Mouse (Mus musculus): ENCODE measurements around the gene Cited4. TPM values are rescaled to one million over a fixed set of nuclear protein-coding genes. Genes with fewer than 3 reads are reported as not detected.
A peak's percentile ranks its signal among the peaks of the same experiment; 100 is the strongest.

Gene Cited4
- total RNA-seq (2015; ENCODE audit: low replicate concordance) (1.7 and 2.5 TPM in 2 replicates), total RNA-seq (2017; ENCODE audit: low replicate concordance) (5.4 and 7.0 TPM in 2 replicates)

DNA sequence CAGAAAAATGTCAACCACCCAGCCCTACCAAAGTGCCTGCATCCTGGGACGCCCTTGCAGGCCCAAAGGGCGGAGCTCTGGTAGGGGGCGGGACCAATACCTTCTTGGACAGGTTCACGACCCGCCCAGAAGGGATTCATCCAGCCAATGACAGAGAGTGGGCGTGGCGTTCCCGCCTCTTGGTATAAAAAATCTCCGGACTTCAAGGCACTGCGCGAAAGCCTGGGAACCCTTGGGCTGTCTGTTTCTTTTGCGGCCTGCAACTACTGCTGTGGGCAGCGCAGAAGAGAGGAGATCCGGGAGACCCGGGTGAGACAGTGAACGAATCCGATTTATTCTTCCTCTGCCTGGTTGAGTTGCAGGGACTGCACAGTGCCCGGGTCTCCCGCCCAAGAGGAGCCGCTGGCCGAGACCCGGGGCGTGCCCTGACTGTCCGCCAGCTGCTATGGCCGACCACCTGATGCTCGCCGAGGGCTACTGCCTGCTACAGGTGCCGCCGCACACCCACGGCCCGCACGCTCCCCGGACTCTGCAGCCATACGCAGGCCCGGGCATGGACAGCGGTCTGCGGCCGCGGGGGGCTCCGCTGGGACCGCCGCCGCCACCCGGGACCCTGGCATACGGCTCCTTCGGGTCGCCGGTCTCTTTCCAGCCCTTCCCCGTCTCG is at the start of gene Cited4:
TSS of gene Cited4 (plus strand) at position 215 of the 667 bp plus-strand sequence.
- ATAC-seq (replicated peaks; ENCODE audit: low FRiP score, poor library complexity, severe bottlenecking): peak; percentile 90

DNA sequence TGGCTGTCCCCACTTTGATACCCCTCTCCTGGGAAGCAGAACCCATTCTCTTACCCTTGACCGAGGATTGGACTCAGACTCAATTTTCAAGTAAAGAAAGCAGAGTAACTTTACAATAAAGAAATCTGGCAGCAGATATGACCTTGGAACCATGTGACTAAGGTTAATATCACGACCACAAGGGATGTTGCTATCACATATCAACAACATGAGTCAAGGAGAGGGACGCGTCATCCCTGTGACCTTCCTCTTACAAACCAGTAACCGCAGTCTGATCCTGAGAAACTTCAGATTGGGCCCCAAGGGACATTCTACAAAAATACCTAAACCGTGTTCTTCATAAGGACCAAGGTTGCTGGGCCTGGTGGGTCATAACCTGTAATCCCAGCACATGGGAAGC is 38.6 kb upstream of the Cited4 start:
- no peak for ATAC-seq (replicated peaks; ENCODE audit: low FRiP score, poor library complexity, severe bottlenecking)

DNA sequence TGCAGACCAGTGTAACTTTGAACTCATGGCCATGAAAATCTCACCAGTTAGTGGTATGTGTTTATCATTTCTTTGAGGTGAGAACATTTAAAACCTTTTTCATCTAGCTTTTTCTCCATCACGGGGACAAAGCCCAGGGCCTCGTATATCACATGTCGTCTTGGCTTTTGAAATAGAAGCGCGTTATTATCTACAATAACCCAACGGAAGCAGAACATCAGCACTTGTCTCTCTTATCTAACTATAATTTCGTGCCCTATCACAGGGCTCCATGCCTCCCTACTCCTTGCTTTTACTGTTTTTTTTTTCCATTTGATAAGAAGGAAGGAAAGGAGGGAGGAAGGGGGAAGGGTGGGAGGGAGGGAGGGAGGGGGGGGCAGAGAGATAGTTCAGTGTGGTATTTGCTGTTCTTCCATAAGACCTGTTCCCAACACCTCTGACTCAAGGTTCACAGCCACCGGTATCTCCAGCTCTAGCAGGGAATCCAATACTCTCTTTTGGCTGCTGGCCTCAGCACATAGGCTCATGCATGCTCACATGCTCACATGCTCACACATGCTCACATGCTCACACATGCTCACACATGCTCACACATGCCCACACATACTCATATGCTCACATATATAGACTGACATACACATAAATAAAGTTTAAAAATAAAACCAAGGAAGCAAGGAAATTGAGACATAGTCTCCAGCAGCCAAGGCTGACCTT is 36.0 kb upstream of the Cited4 start:
- no peak for ATAC-seq (replicated peaks; ENCODE audit: low FRiP score, poor library complexity, severe bottlenecking)

DNA sequence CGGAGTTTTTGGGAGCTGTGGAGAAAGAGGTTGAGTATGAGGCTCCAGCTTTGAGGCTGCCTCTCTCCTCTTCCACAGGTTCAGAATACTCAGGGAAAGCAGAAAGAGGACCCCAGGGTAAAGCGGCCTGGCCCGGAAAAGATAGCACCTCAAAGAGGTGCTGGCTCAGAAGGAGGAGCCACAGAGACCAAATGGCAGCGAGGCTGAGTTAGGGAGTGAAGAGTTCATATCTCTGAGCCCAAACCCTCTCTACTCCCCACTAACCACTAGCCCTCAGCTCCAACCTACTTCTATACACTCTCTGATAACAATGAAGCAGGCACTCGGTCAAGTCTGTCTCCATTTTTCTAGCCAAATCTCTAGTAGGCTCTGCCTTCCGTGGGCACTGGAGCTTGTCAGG is 34.5 kb upstream of the Cited4 start:
- ATAC-seq (replicated peaks; ENCODE audit: low FRiP score, poor library complexity, severe bottlenecking): peak; percentile 84

DNA sequence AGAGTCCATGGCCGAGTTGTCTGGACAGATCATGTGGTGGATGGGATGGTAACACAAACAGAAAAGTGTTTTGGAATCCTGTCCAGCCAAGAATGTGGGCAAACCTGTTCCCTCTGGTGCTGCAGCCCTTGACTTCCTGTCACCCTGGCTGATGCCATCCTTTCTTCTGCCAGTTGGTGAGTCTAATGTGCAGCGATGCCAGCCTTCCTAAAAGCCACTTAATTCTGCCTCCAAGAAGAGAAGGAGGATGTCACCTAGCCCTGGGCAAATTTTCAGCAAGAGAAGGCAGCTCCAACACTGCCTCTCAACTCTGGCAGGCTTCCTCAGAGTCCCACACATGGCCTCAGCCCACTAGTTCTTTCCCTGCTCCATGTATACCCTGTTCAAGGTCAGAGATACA is 31.0 kb upstream of the Cited4 start:
- no peak for ATAC-seq (replicated peaks; ENCODE audit: low FRiP score, poor library complexity, severe bottlenecking)

DNA sequence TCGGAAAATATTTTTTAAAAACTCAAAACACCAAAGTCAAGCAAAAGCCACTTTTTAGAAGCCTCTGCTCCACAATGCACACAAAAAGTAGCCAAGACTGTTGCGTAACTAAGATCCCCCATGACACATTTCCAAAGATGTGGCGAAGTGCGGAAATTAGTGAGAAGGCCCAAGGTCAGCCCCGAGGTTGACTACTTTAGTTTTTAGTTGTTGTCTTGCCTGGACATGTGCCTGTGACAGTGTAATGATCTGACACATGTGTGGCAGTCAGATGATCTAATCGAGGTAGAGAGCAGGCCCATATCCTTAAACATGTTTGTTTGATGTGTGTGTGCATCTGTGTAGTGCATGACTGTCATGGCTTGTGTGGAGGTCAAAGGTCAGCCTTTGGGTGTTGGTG is 24.4 kb upstream of the Cited4 start:
- no peak for ATAC-seq (replicated peaks; ENCODE audit: low FRiP score, poor library complexity, severe bottlenecking)

DNA sequence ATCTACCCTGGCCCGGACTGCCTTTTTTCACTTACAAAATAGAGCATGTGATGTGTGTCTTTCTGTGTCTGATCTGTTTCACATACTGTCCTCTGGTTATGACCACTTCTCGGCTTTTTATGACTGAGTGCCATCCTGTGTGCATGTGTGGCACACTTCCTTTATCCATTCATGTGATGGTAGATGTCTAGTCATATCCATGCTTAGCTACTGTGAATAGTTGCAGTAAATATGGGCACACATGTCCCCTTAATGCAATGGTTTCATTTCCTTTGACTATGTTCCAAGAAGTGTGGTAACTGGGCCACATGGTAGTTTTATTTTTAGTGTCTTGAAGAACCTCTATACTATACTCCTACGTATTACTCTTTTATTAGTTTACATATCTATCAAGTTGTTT is 22.5 kb upstream of the Cited4 start:
- ATAC-seq (replicated peaks; ENCODE audit: low FRiP score, poor library complexity, severe bottlenecking): no peak

DNA sequence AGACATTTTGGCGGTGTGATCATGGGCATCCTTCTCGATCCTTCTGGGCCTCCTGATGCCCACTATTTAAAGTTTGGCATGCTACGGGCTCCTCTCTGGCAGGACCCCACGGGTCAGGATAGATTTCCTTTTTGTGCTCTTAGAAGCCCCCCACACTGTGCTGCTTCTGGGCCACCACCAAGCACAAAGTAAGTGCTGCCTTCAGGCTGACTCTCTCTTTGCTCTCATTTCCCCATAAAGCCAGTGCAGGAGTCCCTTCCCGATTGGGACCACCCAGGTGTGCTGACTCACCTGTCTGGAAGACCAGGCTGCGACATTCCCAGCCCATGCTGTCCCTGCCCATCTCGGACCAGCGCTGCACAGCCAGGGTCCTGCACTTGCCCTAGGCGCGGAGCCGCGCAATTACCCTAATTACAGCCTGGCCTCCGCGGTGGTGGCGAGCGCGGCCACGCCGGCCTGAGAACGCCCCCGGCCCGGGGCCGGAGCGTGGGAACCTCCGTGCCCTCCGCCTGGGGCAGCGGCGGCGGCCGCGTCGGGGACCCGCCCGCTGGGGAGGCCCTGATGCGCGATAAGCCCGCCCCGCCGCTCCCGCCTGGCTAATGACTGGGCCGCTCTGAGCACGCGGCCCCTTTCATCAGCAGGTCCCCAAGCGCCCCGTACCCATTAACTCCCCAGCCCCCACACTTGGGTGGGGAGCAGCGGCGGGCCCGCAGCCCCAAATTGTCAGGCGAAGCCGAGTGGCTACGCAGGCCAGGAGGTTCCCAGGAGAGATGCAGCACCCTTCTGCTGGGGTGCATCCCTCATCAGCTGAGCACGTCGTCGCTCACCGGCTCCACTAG is 16.8 kb upstream of the Cited4 start:
- peak; percentile 52; the same call in 1 of the 2 replicates for ATAC-seq (replicated peaks; ENCODE audit: low FRiP score, poor library complexity, severe bottlenecking)

DNA sequence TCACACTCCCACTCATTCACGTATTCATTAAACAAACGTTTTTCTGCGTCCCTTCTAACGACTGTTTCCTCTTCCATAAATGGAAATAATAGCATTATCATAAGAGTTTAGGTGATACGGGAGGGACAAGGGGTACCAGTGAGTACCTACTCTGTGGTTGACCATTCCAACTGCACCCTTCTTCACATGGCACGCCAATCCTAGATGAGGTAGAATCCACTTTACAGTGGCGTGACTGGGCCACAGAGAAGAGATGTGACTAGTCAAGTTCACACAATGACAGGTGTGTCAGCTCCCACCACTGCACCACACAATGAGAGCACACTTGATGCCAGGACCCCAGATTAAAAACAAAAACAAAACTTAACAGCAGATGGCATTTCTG is 16.2 kb upstream of the Cited4 start:
- no peak for ATAC-seq (replicated peaks; ENCODE audit: low FRiP score, poor library complexity, severe bottlenecking)

DNA sequence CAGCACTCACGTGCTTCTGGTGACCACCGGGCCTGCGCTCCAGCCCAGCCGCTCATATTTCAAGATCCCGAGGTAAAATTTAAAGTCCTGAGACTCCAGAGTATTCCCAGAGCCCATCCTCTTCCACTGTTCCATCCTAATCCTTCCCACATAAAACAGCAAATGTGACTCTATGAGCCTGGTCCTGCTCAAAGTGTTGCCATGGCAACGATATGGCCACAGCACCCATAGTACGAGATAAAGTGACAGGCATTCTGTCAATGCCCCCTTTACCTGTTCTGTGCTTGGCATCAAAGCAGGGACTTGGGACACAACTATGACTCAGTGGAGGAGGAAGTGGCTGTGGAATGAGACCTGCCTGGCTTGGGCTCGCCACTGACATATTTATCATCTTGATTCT is 10.5 kb upstream of the Cited4 start:
- no peak for ATAC-seq (replicated peaks; ENCODE audit: low FRiP score, poor library complexity, severe bottlenecking)

DNA sequence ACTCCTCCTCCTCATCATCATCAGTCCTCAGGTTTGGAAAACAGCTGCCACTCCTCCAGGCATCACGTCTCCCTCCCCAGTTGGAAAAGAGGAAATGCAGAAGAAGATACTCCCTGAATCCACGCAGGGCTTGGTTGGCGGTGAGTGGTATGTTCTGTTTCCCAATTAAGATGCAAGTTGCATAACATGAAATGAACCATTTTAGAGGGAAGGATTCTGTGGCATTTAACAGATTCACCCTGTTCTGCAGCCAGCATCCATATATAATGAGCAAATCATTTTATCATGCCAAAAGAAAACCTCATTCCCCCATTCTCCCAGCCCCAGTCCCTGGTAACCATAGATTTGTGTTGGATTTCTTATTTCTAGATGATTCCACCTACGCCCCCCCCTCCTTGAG is 5.9 kb upstream of the Cited4 start:
- no peak for ATAC-seq (replicated peaks; ENCODE audit: low FRiP score, poor library complexity, severe bottlenecking)

DNA sequence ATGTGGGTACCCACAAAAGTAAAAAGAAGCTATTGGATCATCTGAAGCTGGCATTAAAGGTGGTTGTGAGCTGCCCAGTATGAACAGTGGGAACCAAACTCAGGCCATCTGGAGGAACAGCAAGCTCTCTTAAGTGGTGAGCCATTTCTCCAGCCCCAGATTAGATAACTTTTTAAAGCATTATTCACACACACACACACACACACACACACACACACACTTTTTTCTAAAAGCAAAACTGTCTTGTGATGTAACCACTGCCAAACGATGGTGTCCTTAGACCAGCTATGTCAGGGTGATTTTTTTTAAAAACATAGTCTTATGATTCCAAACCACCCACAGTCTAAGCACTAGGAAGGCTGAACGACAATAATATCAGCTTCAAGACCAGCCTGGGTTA is 1.8 kb upstream of the Cited4 start:
- no peak for ATAC-seq (replicated peaks; ENCODE audit: low FRiP score, poor library complexity, severe bottlenecking)

DNA sequence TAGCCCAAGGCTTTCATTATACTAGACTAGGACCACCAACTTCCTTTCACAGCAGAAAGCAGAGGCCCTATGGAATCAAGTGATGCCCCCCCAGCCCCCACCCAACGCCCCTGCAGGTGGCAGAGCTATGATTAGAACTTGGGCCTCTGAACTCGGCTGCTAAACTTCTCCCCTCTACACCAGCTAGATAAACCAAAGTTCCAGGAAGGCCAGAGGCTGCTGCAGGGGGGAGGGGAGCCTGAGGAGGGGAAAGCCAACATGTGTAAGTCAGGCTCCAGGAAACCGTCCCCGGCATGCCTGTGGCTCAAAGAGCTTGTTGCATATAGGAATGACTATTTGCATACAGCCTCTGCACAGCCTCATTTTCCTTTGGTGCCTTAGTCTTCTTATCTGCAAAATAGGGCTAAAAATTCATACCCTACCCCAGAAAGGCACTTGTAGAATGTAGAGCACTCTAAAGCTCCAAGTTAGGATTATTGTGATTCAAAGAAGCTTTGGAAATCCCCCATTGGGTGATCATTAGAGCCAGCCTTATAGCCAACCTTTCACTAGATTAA is 1.1 kb upstream of the Cited4 start:
- no peak for ATAC-seq (replicated peaks; ENCODE audit: low FRiP score, poor library complexity, severe bottlenecking)

DNA sequence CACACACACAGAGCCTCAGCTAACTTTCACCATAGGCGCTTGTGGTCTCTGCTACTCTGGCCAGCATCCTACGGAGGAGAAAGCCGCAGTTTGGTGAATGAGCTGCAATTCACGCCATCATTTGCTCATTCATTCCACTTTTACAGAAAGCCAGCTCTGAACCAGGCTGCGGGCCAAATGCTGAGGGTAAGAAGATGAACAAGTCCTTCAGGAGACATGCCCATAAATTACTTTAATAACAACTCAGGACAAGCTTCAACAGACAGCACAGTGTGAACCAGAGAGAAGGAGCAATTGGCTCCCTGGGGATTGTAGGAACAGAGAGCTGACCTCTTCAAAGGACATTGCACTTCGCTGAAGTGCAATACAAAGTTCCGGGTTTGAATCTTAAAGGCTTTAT is 590 bp upstream of the Cited4 start:
- ATAC-seq (replicated peaks; ENCODE audit: low FRiP score, poor library complexity, severe bottlenecking): no peak

DNA sequence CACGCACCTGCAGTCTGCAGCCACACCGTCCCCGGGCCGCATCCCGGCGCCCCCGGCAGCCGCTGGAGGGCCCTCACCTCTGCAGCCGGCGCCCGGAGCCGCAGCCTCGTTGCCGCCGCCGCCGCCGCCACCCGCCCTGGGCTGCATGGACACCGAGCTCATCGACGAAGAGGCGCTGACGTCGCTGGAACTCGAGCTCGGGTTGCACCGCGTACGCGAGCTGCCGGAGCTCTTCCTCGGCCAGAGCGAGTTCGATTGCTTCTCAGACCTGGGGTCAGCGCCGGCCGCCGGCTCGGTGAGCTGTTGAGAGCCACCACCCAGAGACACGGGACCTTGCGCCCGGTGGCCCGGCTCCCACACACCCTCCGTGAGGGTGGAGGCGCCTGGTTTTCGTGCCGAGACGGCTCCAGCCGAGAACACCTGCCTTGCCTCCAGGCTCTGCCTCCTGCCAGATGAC is 701 bp downstream of the Cited4 start:
- ATAC-seq (replicated peaks; ENCODE audit: low FRiP score, poor library complexity, severe bottlenecking): peak; percentile 60

DNA sequence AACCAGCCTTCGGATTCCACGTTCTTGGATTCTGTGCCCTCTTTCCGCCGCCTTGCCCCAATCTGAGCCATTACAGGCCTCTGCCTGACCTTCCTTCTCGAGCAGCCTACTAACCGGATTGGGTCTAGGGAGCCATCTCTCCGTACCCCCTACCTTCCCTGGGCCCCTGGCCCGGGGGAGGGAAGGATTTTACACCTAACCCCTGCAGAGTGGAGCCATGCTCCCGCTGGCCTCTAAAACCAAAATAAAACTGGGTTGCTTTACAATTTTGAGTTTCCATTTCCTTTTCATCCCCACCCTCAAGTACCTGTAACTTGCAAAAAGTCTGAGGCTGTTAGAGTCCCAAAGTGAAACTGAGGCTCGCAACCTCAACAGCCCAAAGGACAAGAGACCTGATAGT is 1.2 kb downstream of the Cited4 start:
- ATAC-seq (replicated peaks; ENCODE audit: low FRiP score, poor library complexity, severe bottlenecking): peak; percentile 8; the same call in 1 of the 2 replicates

DNA sequence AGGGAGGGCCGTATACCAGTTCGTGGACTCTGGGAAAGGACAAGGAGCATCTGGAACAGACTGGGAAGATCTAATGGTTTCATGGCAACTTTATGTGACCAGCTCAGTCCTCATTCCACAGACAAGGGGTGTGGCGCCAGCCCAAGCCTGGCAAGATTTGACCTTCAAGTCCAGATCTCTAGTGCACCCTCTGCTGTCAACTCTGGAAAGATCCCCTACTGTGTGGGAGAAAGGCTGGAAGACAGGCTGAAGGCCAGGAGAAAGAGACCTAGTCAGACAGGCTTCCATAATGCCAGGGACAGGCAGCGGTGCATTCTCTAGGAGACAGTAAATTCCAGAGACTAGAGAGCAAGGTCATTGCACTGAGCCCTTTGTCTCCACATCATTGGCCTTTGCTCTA is 2.2 kb downstream of the Cited4 start:
- peak; percentile 42; the same call in 1 of the 2 replicates for ATAC-seq (replicated peaks; ENCODE audit: low FRiP score, poor library complexity, severe bottlenecking)

DNA sequence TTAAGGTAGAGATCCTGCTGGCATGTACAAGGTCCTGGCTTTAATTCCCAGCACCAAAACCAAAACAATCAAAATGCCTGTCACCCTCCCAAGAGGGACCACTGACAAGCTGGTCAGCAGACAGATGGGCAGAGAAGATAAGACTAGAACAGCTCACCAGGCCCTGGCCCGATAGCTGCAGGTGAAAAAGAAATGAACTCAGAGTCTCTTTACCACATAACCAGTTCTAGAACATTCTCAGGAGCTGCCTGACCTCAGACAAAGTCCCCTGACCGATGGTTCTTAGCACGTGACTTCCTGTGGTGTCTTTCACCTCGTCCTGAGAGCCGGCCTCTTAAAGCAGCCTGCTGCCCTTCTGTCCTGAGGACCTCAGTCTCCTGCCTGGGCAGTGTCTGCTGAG is 3.2 kb downstream of the Cited4 start:
- ATAC-seq (replicated peaks; ENCODE audit: low FRiP score, poor library complexity, severe bottlenecking): no peak

DNA sequence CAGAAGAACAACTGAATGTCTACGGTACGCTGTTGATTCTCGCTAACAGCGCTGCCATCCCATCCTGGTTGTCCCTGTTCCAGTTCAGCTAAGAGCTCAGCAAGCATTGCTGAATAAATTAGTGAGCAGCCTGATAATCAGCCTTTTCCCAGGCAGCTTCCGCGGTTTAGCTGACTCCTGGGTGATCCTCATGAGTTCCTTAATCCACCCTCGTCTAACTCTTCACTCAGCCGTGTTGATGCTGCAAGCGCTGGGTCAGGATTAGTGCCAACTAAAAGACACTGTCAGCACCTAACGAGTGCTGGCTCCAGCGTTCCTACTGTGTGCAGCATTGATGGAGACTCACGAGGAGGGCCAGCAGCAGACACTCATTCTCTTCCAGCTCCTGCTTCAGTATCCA is 4.7 kb downstream of the Cited4 start:
- no peak for ATAC-seq (replicated peaks; ENCODE audit: low FRiP score, poor library complexity, severe bottlenecking)

DNA sequence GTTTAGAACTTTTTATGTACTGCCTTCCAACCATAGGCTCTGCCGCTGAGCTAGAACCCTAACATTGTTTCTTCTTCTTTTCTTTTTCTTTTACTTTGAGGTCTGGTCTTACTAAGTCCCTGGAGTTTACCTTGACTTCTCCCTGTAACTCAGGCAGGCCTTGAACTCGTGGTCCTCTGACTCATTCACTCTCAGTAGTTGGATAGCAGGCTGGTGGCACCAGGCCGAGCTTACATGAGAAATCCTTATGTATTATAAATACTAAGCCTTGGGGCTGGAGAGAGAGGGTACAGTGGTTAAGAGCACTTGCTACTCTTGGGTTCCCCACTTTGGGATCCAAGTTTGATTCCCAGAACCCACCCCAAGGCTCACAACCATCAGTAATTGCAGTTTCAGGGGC is 7.2 kb downstream of the Cited4 start:
- no peak for ATAC-seq (replicated peaks; ENCODE audit: low FRiP score, poor library complexity, severe bottlenecking)
